Mouse (Mus musculus) embryonic facial prominence, embryonic 11.5 days (tissue): ENCODE measurements around the gene Cluh. TPM values are rescaled to one million over a fixed set of nuclear protein-coding genes. Genes with fewer than 3 reads are reported as not detected.
A peak's percentile ranks its signal among the peaks of the same experiment; 100 is the strongest.

ENCODE experiments used
- ATAC-seq: fragments of 200-750 bp; cut with Nextera tagmentation; replicated peaks from 2 replicates; pipeline ENCODE4 v1.8.0; 2017; ENCODE audit warnings: low read depth; ENCODE audit not compliant: insufficient number of reproducible peaks, low FRiP score, low TSS enrichment
- DNase-seq: peaks from one replicate; pipeline ENCODE4 v3.0.0-alpha.2; 2015; ENCODE audit warnings: low spot score
- H3K27ac ChIP-seq: fragments of 300-500 bp; sonication (generic); replicated peaks from 2 replicates; pipeline ENCODE4 v1.5.1; 2014; ENCODE audit warnings: mild to moderate bottlenecking, low read depth, low read length, control low read depth
- H3K27me3 ChIP-seq: fragments of 300-500 bp; sonication (generic); 2 replicates; pipeline ENCODE4 v1.6.1; 2014; ENCODE audit warnings: mild to moderate bottlenecking, low read length, moderate library complexity, mixed read lengths; ENCODE audit not compliant: control insufficient read depth, insufficient read depth
- H3K36me3 ChIP-seq: fragments of 300-500 bp; sonication (generic); replicated peaks from 2 replicates; pipeline ENCODE4 v1.6.1; 2014; ENCODE audit warnings: low read depth, mild to moderate bottlenecking, low read length, moderate library complexity, mixed read lengths; ENCODE audit not compliant: control insufficient read depth, insufficient read depth
- H3K4me1 ChIP-seq: fragments of 300-500 bp; sonication (generic); 2 replicates; pipeline ENCODE4 v1.6.1; 2014; ENCODE audit warnings: low read length, mixed read lengths; ENCODE audit not compliant: control insufficient read depth, insufficient read depth
- H3K4me2 ChIP-seq: fragments of 300-500 bp; sonication (generic); 2 replicates; pipeline ENCODE4 v1.6.1; 2014; ENCODE audit warnings: low read depth, mild to moderate bottlenecking, control low read depth, low read length, moderate library complexity
- H3K4me3 ChIP-seq: fragments of 300-500 bp; sonication (generic); 2 replicates; pipeline ENCODE4 v1.5.1; 2014; ENCODE audit warnings: low read depth, low read length, control low read depth
- H3K9ac ChIP-seq: fragments of 300-500 bp; sonication (generic); replicated peaks from 2 replicates; pipeline ENCODE4 v1.6.1; 2014; ENCODE audit warnings: mild to moderate bottlenecking, control low read depth, low read length
- H3K9me3 ChIP-seq: fragments of 300-500 bp; sonication (generic); replicated peaks from 2 replicates; pipeline ENCODE4 v1.6.1; 2016; ENCODE audit warnings: mild to moderate bottlenecking, low read length, inconsistent platforms, mixed read lengths; ENCODE audit not compliant: control insufficient read depth
- WGBS: fragments of 180-500 bp; shearing (Covaris S2); extraction: QIAGEN DNeasy Blood & Tissue Kit; methylation state at CpG from one replicate; pipeline ENCODE4 v1.1.7; 2014; 5-methylcytosine and 5-hydroxymethylcytosine counted together
- polyA plus RNA-seq: library from polyadenylated mRNA; unstranded; fragments of >200 nt; fragmentation: Nextera tagmentation; extraction: Ambion mirVana; gene quantifications from 2 replicates; pipeline ENCODE4 v1.2.1, GENCODE M21; 2014

Gene Cluh
- polyA plus RNA-seq, 1 experiment from 2014 or later, result 11.2 TPM

DNA sequence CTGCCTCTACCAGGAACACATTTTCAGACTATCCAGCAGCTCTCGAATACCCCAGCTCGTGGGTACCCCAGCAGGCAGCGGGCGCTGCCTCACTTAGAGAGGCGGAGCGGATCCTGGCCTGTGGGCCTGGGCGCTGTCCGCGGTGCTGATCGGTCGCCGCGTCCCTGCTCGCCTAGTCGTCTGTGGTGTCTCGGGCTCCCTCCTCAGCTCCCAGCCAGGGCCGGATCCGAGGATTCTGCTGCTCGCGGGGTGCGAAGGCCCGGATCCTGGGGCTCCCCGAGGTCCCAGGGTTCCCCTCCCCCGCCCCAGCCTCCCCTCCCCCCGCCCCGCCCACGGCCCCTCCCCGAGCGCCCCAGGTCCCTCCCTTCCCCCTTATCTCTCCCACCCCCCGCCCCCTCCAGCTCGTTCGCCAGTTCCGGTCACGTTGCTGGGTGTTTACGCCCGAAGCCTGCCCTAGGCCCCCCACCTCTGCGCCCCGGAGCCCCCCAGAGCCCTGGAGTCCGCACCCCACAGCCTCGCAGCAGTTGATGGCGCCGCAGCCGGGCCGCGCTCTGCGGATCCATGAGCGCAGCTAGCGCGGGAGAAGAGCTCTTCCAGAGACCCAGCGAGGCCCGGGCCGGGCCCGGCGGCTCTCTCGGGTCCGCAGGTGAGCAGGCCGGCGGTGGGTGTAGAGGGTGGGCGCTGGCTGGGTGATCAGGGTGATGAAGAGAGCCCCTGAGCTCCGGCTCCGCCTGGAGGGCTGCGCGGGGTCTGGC is 29.9 kb upstream of the Cluh start, which contains the start of gene Ccdc92b:
TSS of gene Ccdc92b (plus strand) at position 405 of the 755 bp plus-strand sequence.
- under 1% methylated on average over 49 of the region's 63 CpGs for WGBS
- peaks cover 20% of the 10 kb centered on the region for H3K27me3 ChIP-seq
- H3K27ac ChIP-seq, result no peak within 1 kb of the TSS
- peak; percentile 92 for DNase-seq
- peak within 1 kb of the TSS; percentile 25; the same call in 1 of the 2 replicates for H3K9ac ChIP-seq
- no peaks in the 10 kb centered on the region for H3K4me1 ChIP-seq
- ATAC-seq, result peak; percentile 80
- H3K4me2 ChIP-seq, result peak within 1 kb of the TSS; percentile 58
- no peaks in the 10 kb centered on the region for H3K36me3 ChIP-seq
- no peaks in the 10 kb centered on the region for H3K9me3 ChIP-seq
- peak within 1 kb of the TSS; percentile 31 for H3K4me3 ChIP-seq

DNA sequence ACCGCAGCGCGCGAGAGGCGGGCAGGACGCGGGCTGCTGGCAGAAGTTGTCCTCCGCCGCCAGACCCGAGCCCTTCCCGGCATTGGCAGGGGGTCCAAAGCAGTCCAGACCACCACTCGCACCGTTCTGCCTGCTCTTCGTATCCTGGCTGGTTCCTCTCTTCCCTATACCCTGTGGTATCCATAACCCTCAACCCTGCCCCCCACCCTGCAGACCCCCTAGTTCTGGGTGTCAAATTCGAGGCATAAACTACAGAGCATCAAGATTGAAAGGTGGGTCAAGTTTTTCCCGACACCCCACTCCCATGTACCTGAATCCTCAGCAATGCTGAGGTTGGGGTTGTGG is 29.4 kb upstream of the Cluh start:
- Histone ChIP-seq H3K9me3 (no peaks in the 10 kb centered on the region), H3K27me3 (peaks cover 20% of the 10 kb centered on the region), H3K27ac (no peak overlapping the region), H3K4me2 (peak overlapping the region; percentile 58), H3K36me3 (no peaks in the 10 kb centered on the region), H3K4me3 (peak overlapping the region; percentile 31), H3K9ac (peak overlapping the region; percentile 25; the same call in 1 of the 2 replicates), H3K4me1 (no peaks in the 10 kb centered on the region)
- DNase-seq (no peak), ATAC-seq (no peak)
- WGBS, result 10% methylated on average over 6 of the region's 16 CpGs

GRCm38 (mm10) chr11:74621974-74622669 is 27.2 kb upstream of the Cluh start:
- DNase-seq (no peak), ATAC-seq (no peak)
- peaks cover 20% of the 10 kb centered on the region for H3K27me3 ChIP-seq
- H3K4me1 ChIP-seq, result no peaks in the 10 kb centered on the region
- 79% methylated on average over 8 of the region's 8 CpGs for WGBS
- H3K9ac ChIP-seq, result no peak overlapping the region
- no peak overlapping the region for H3K27ac ChIP-seq
- no peaks in the 10 kb centered on the region for H3K9me3 ChIP-seq
- H3K4me3 ChIP-seq, result no peak overlapping the region
- H3K4me2 ChIP-seq, result no peak overlapping the region
- H3K36me3 ChIP-seq, result no peaks in the 10 kb centered on the region

DNA sequence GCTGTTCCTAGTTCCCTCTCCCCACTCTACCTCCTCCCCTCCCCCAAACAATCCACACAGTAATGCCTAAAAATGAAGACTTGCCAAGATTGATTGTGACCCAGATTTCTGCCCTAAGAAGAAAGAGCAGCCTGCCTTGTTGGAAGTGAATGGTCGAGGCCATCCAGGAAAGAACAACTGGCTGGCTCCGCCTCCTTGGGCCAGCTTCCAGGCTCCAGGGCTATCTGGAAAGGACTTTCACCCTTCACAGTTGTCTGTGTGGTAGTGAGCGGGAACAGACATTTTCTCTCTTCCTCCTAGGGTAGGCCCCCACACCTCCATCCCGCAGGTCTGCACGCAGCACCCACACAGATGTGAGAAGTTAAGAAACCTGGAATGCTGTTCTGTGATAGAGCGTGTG is 25.6 kb upstream of the Cluh start:
- Histone ChIP-seq H3K9ac (no peak overlapping the region), H3K4me1 (no peaks in the 10 kb centered on the region), H3K4me3 (no peak overlapping the region), H3K4me2 (no peak overlapping the region), H3K27ac (no peak overlapping the region), H3K27me3 (peaks cover 18% of the 10 kb centered on the region), H3K36me3 (no peaks in the 10 kb centered on the region), H3K9me3 (no peaks in the 10 kb centered on the region)
- ATAC-seq (no peak), DNase-seq (no peak)
- WGBS, result 82% methylated on average over 6 of the region's 6 CpGs

GRCm38 (mm10) chr11:74625333-74625732 is 24.0 kb upstream of the Cluh start:
- Histone ChIP-seq H3K4me1 (no peaks in the 10 kb centered on the region), H3K4me2 (no peak overlapping the region), H3K36me3 (no peaks in the 10 kb centered on the region), H3K9ac (no peak overlapping the region), H3K27ac (no peak overlapping the region), H3K9me3 (no peaks in the 10 kb centered on the region), H3K27me3 (peaks cover 9% of the 10 kb centered on the region), H3K4me3 (no peak overlapping the region)
- DNase-seq (no peak), ATAC-seq (no peak)

- no peaks in the 10 kb centered on the region for H3K27me3 ChIP-seq
- DNase-seq (no peak), ATAC-seq (no peak)
- H3K36me3 ChIP-seq, result no peaks in the 10 kb centered on the region
- H3K4me2 ChIP-seq, result no peak overlapping the region
- WGBS, result 89% methylated on average over 3 of the region's 3 CpGs
- H3K9ac ChIP-seq, result no peak overlapping the region
- H3K4me1 ChIP-seq, result no peaks in the 10 kb centered on the region
- H3K4me3 ChIP-seq, result no peak overlapping the region
- H3K27ac ChIP-seq, result no peak overlapping the region
- H3K9me3 ChIP-seq, result no peaks in the 10 kb centered on the region
Measured at GRCm38 (mm10) chr11:74627481-74627880, 21.8 kb upstream of the Cluh start.

GRCm38 (mm10) chr11:74631880-74632789 is 17.2 kb upstream of the Cluh start:
- Histone ChIP-seq H3K4me1 (no peaks in the 10 kb centered on the region), H3K27ac (no peak overlapping the region), H3K4me2 (no peak overlapping the region), H3K27me3 (no peaks in the 10 kb centered on the region), H3K36me3 (no peaks in the 10 kb centered on the region), H3K9ac (no peak overlapping the region), H3K9me3 (no peaks in the 10 kb centered on the region), H3K4me3 (no peak overlapping the region)
- DNase-seq, result no peak
- ATAC-seq, result no peak
- 77% methylated on average over 7 of the region's 7 CpGs for WGBS
